8 mouse cellular contexts compared by ENCODE assay signal in the genomic region with DNA sequence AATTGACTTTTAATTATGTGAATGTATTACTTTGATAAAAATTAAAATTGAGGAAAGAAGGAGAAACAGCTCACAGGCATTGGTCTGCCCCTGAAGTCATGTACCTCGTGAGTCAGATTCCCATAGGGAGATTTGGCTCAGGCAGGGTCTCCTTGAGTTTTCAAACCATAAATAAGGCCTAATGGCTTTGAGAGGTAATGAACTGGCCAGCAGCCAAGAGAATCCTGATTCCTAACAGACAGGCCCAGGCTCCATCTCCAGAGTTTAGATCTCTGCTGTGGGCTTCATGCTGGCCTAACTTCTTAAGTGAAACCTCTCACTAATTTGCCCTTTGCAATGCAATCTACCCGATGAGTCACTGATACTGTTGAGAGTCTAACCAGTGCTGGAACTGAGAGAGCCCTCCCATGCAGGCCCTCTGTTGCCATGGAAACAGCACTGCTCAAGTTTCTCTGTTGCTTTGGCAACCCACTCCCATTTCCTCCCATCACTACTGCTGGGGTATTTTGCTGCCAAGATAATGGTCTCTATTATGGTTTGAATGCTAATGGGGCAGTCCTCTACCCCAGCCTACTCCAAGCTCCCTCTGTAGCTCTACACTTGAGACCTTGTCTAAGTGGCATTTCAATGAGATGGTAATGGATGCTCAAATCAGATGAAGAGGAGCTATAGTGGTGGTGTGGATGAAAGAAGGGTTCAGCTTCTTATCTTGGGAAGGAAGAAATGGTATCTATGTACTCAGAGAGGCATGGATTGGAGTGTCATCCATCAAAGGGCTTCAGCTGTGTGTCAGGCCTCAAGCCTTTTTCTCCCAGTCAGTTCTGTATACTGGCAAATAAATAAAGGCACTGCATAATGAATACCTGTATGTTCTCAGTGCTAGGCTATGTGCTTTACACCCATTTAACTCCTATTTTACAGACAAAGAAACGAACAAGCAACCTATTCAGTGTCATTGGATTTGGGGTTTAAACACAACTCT.
DNase-seq lines count a peak whose midpoint lies in the region; ATAC-seq and TF ChIP-seq lines count a peak whose summit lies in the region.

No protein-coding gene starts in this region.

- no peaks in the 10 kb centered on the region for H3K36me3 ChIP-seq in heart, embryonic 11.5 days (ENCODE audit: control insufficient read depth, insufficient read depth, low read length)
- no peaks in the 10 kb centered on the region for H3K36me3 ChIP-seq in heart, embryonic 12.5 days
- H3K36me3 ChIP-seq in hindbrain, embryonic 10.5 days: no peaks in the 10 kb centered on the region

- no peak overlapping the region for H3K27ac ChIP-seq in heart, embryonic 11.5 days (ENCODE audit: low read depth, low read length)
- no peak overlapping the region for H3K27ac ChIP-seq in heart, embryonic 12.5 days (ENCODE audit: poor library complexity, severe bottlenecking)
- H3K27ac ChIP-seq in cortical plate, adult 2 months (ENCODE audit: insufficient read depth, low read length): peak overlapping the region; percentile 51
- H3K27ac ChIP-seq in hindbrain, embryonic 10.5 days: peak overlapping the region; percentile 82

- DNase-seq in hindbrain, embryonic 10.5 days (ENCODE audit: low spot score): peak; percentile 81
- DNase-seq in left cerebral cortex, postnatal 25 days (ENCODE audit: low spot score in 2 of 2): peak; percentile 82 to 95
- DNase-seq in right cerebral cortex, postnatal 10 days (ENCODE audit: low spot score in 2 of 2): peak; percentile 90 to 96
- DNase-seq in heart, adult 9 months (ENCODE audit: low spot score in 2 of 2): no peak
- DNase-seq in cerebellum, adult 11 months: no peak

- no peak for TF ChIP-seq CTCF in cortical plate, adult 2 months (IDR thresholded peaks at IDR 0.05; ENCODE audit: extremely low read depth, insufficient read depth, low read length)

- H3K4me3 ChIP-seq in heart, embryonic 11.5 days (ENCODE audit: low read depth, low read length): no peak overlapping the region
- H3K4me3 ChIP-seq in heart, embryonic 12.5 days: no peak overlapping the region
- no peak overlapping the region for H3K4me3 ChIP-seq in cortical plate, adult 2 months (ENCODE audit: insufficient read depth, low read length)
- no peak overlapping the region for H3K4me3 ChIP-seq in hindbrain, embryonic 10.5 days

- no peaks in the 10 kb centered on the region for H3K4me1 ChIP-seq in heart, embryonic 11.5 days (ENCODE audit: control insufficient read depth, insufficient read depth, low read length)
- peaks cover 6% of the 10 kb centered on the region; the same call in 1 of the 2 replicates for H3K4me1 ChIP-seq in heart, embryonic 12.5 days (replicated peaks)
- peaks cover 3% of the 10 kb centered on the region; the same call in 1 of the 2 replicates for H3K4me1 ChIP-seq in cortical plate, adult 2 months (ENCODE audit: control insufficient read depth, insufficient read depth, low read length)
- peaks cover 40% of the 10 kb centered on the region for H3K4me1 ChIP-seq in hindbrain, embryonic 10.5 days (replicated peaks)

- 45% methylated on average over 3 of the region's 3 CpGs for WGBS in heart, embryonic 11.5 days (ENCODE audit: insufficient replicate concordance)
- 44% methylated on average over 3 of the region's 3 CpGs for WGBS in heart, embryonic 12.5 days
- WGBS in hindbrain, embryonic 10.5 days: 44% methylated on average over 3 of the region's 3 CpGs

- no peak for TF ChIP-seq POLR2A in cortical plate, adult 2 months (IDR thresholded peaks at IDR 0.05; ENCODE audit: extremely low read depth, insufficient read depth, low read length)

- H3K27me3 ChIP-seq in heart, embryonic 11.5 days (ENCODE audit: control insufficient read depth, insufficient read depth, low read length): no peaks in the 10 kb centered on the region
- H3K27me3 ChIP-seq in heart, embryonic 12.5 days (replicated peaks): no peaks in the 10 kb centered on the region
- H3K27me3 ChIP-seq in hindbrain, embryonic 10.5 days (ENCODE audit: insufficient read depth, poor library complexity, severe bottlenecking): no peaks in the 10 kb centered on the region

- H3K9ac ChIP-seq in heart, embryonic 11.5 days (ENCODE audit: low read depth, low read length): no peak overlapping the region
- H3K9ac ChIP-seq in heart, embryonic 12.5 days: no peak overlapping the region

- intact Hi-C loops in left cerebral cortex, postnatal 25 days (cut with DNase I): loop anchor here (5.0 kb wide), 1 partner anchor 63 kb away; no protein-coding TSS in a partner anchor

- H3K9me3 ChIP-seq in heart, embryonic 11.5 days (replicated peaks; ENCODE audit: control insufficient read depth, low read length): no peaks in the 10 kb centered on the region
- H3K9me3 ChIP-seq in heart, embryonic 12.5 days (replicated peaks): no peaks in the 10 kb centered on the region
- no peaks in the 10 kb centered on the region for H3K9me3 ChIP-seq in hindbrain, embryonic 10.5 days

- H3K4me2 ChIP-seq in heart, embryonic 11.5 days: no peak overlapping the region
- H3K4me2 ChIP-seq in heart, embryonic 12.5 days: no peak overlapping the region

- ATAC-seq in heart, embryonic 11.5 days (replicated peaks; ENCODE audit: insufficient number of reproducible peaks, low FRiP score, low TSS enrichment): 0 out of 2 replicates have a peak, but pooled peaks have one; percentile 31
- ATAC-seq in heart, embryonic 12.5 days (ENCODE audit: insufficient number of reproducible peaks, low FRiP score): no peak; the same call in 1 of the 2 replicates

Comparison
In these comparisons a context has a peak if more than half of its experiments do, and no peak if none do; other contexts are left out.
1. H3K27ac ChIP-seq: peak in cortical plate, adult 2 months (single experiment) and hindbrain, embryonic 10.5 days (single experiment); none in heart, embryonic 11.5 days (single experiment) and heart, embryonic 12.5 days (single experiment).
2. DNase-seq: peak in hindbrain, embryonic 10.5 days (single experiment), left cerebral cortex, postnatal 25 days (2 of 2) and right cerebral cortex, postnatal 10 days (2 of 2); none in heart, adult 9 months (0 of 2) and cerebellum, adult 11 months (single experiment).